In the genomic region with DNA sequence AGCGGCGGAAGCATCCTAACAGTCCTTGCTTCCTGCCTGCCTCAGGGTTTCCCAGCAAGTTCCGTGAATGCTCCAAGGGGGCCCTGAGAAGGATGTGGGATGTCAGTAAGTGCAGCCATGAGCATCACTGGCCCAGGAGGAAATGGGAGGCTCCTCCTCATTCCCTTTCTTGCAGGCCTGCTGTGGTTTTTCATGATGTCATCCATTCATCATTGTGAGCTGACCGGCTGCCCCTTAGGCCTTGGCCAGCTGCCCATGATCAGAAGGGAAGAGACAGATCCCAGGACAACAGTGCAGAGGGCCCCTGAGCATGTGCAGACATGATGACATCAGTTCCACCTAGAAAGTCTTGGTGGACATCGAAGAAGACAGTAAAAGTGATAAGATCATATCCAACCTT, we compare ENCODE assay signal across 9 mouse cellular contexts. TPM values are rescaled to one million over a fixed set of nuclear protein-coding genes. Genes with fewer than 3 reads are reported as not detected.
DNase-seq lines count a peak whose midpoint lies in the region; ATAC-seq lines count a peak whose summit lies in the region.
"Had no signal": no experiment of that assay in that cellular context is flagged by ENCODE, and none has a peak within 500 bp of the region (broad histone marks: within the 10 kb centered on the region; RNA-seq: fewer than 3 reads in every experiment).

Fam71f1 (plus strand) TSS at position 262 of the 400 bp plus-strand sequence.

- no peak within 1 kb of the TSS for H3K4me2 ChIP-seq in forebrain, embryonic 14.5 days (ENCODE audit: low read length)

- no peak within 1 kb of the TSS for H3K27ac ChIP-seq in forebrain, embryonic 14.5 days (ENCODE audit: low read depth, low read length)
- H3K27ac ChIP-seq in forebrain, embryonic 10.5 days = no peak within 1 kb of the TSS

- no peak for ATAC-seq in forebrain, embryonic 14.5 days

- H3K27me3 ChIP-seq in forebrain, embryonic 14.5 days (replicated peaks; ENCODE audit: control insufficient read depth, insufficient read depth, low read length) = no peaks in the 10 kb centered on the region
- no peaks in the 10 kb centered on the region for H3K27me3 ChIP-seq in forebrain, embryonic 10.5 days (ENCODE audit: poor library complexity, severe bottlenecking)

- H3K9me3 ChIP-seq in forebrain, embryonic 14.5 days (replicated peaks; ENCODE audit: control insufficient read depth, low read length) = no peaks in the 10 kb centered on the region
- H3K9me3 ChIP-seq in forebrain, embryonic 10.5 days = no peaks in the 10 kb centered on the region

- DNase-seq in forebrain, embryonic 14.5 days (ENCODE audit: low spot score) = peak; percentile 3
- no peak for DNase-seq in forebrain, embryonic 10.5 days (ENCODE audit: extremely low spot score, low spot score)
- DNase-seq in Muller cell, postnatal 12 days (ENCODE audit: inconsistent ontology term) = peak; percentile 89
- peak; percentile 3 to 36 for DNase-seq in heart, adult 9 months (ENCODE audit: low spot score in 2 of 2)
- DNase-seq in kidney, postnatal 4 days = peak; percentile 71 to 81
- no peak for DNase-seq in urinary bladder, adult 18-20 months (ENCODE audit: low spot score in 2 of 2)
- no peak for DNase-seq in urinary bladder, adult 2 months (ENCODE audit: low spot score)
- DNase-seq in spleen, postnatal 10 days (ENCODE audit: low spot score in 2 of 2) = no peak

- H3K9ac ChIP-seq in forebrain, embryonic 14.5 days (ENCODE audit: low read length) = no peak within 1 kb of the TSS

- H3K36me3 ChIP-seq in forebrain, embryonic 14.5 days (ENCODE audit: control insufficient read depth, insufficient read depth, low read length) = no peaks in the 10 kb centered on the region
- H3K36me3 ChIP-seq in forebrain, embryonic 10.5 days (replicated peaks) = no peaks in the 10 kb centered on the region

- H3K4me1 ChIP-seq in forebrain, embryonic 14.5 days (ENCODE audit: control insufficient read depth, insufficient read depth, low read length) = no peaks in the 10 kb centered on the region
- peaks cover 6% of the 10 kb centered on the region; the same call in 1 of the 2 replicates for H3K4me1 ChIP-seq in forebrain, embryonic 10.5 days

- WGBS in forebrain, embryonic 14.5 days = 62% methylated on average over 3 of the region's 5 CpGs
- 75% methylated on average over 5 of the region's 5 CpGs for WGBS in forebrain, embryonic 10.5 days

- H3K4me3 ChIP-seq in forebrain, embryonic 14.5 days (ENCODE audit: low read depth, low read length) = no peak within 1 kb of the TSS
- no peak within 1 kb of the TSS for H3K4me3 ChIP-seq in forebrain, embryonic 10.5 days

RNA-seq across cellular contexts. Expression of gene Fam71f1, which starts in this region (rescaled TPM):
- not detected in 2 replicates for polyA plus RNA-seq in forebrain, embryonic 14.5 days (2014; fragmentation: Nextera tagmentation; extraction: Ambion mirVana)
- not detected in 2 replicates for polyA plus RNA-seq in forebrain, embryonic 10.5 days (2016; fragmentation: Nextera tagmentation; extraction: Ambion mirVana)
- not detected in 2 replicates for polyA plus RNA-seq in urinary bladder, adult 2 months (2012; rRNA removed)
- polyA plus RNA-seq: large intestine, adult 2 months had no signal

Comparison
In these comparisons a context has a peak if more than half of its experiments do, and no peak if none do; other contexts are left out.
1. Peak in DNase-seq in forebrain, embryonic 14.5 days; RNA of the gene not detected or under 1 TPM.
2. DNase-seq: peak in Muller cell, postnatal 12 days (single experiment), heart, adult 9 months (2 of 2) and kidney, postnatal 4 days (2 of 2); none in forebrain, embryonic 10.5 days (single experiment), urinary bladder, adult 18-20 months (0 of 2), urinary bladder, adult 2 months (single experiment) and spleen, postnatal 10 days (0 of 2).